Mouse (Mus musculus): ENCODE results near the gene Bach2. TPM values are rescaled to one million over a fixed set of nuclear protein-coding genes. Genes with fewer than 3 reads are reported as not detected.

Bach2 gene
- total RNA-seq, 2 experiments from 2014 or later: 1.3 TPM; not detected in 1

GRCm38 (mm10) chr4:32286405-32286804 lies 47.8 kb downstream of the Bach2 start:
- no peak for ATAC-seq (replicated peaks; ENCODE audit: low FRiP score, poor library complexity, severe bottlenecking)

- no peak for ATAC-seq (replicated peaks; ENCODE audit: low FRiP score, poor library complexity, severe bottlenecking)
These were observed 49.6 kb downstream of the Bach2 start for GRCm38 (mm10) chr4:32288036-32288860.

GRCm38 (mm10) chr4:32289845-32290244 lies 51.2 kb downstream of the Bach2 start:
- ATAC-seq (replicated peaks; ENCODE audit: low FRiP score, poor library complexity, severe bottlenecking): no peak

- no peak for ATAC-seq (replicated peaks; ENCODE audit: low FRiP score, poor library complexity, severe bottlenecking)
These were observed 52.8 kb downstream of the Bach2 start for GRCm38 (mm10) chr4:32291406-32291805.

DNA sequence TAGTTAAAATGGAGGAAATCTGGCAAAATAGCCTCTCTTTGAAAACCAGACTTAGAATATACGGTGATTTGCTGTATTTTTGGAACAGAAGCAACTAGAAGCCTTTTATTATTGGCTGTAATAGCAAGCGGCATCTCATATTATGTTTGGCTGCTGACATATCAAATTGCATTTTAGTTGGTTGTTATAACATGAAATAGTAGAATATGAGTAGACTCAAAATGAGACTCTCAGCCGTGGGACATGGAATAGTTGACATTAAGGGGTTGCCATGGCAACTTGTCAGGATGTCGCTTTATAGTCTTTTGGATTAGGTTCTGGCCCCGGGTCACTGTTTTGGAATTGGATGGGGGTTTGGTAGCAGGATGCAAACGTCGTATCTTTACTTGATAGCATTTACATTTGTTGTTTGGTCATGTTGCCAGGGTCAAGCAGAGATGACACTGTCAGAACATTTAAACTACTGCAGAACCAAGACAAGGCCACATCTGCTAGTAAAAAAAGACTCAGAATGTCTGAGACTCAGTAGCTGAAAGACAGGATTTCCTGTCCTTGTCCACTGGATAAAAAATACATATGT lies 55.2 kb downstream of the Bach2 start:
- ATAC-seq (replicated peaks; ENCODE audit: low FRiP score, poor library complexity, severe bottlenecking): no peak

- no peak for ATAC-seq (replicated peaks; ENCODE audit: low FRiP score, poor library complexity, severe bottlenecking)
These were observed 58.6 kb downstream of the Bach2 start for GRCm38 (mm10) chr4:32297071-32297671.

DNA sequence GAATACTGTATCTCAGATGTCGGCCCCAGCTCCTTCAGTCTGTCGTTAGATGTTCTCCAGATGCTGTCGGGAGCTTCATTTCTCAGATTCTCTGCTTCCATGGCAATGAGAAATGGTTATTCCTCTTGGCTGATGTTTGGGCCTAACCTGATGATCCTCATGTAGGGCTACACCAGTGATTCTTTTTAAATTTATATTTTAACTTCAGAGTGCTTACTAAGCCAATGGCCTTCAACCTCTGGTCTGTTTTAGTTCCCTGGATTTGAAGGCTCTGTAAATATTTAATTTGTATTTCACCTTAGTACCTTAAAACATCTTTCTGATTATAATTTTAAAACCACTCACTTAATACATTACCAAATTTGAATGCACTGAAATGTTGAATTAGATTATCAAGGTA lies 60.6 kb downstream of the Bach2 start:
- ATAC-seq (replicated peaks; ENCODE audit: low FRiP score, poor library complexity, severe bottlenecking): no peak

GRCm38 (mm10) chr4:32299970-32300369 lies 61.4 kb downstream of the Bach2 start:
- ATAC-seq (replicated peaks; ENCODE audit: low FRiP score, poor library complexity, severe bottlenecking): no peak

GRCm38 (mm10) chr4:32302668-32303067 lies 64.1 kb downstream of the Bach2 start:
- ATAC-seq (replicated peaks; ENCODE audit: low FRiP score, poor library complexity, severe bottlenecking): no peak

DNA sequence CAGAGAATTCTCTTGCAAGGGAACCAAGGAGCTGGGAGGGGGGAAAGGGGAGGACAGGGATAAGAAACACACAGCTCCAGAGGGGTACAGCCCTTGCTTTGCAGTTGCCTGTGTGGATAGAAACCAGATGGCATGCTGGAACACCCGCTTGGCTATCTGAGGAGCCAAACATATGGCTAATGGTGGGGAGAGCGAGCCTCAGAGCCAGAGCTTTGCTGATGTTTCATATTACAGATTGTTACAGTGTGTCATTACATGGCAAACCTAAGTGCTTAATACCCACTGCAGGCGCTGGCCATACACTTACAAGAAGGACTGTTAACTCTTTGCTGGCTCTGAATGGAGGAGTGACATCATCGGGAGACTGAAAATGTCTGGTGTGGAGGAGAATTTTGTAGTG lies 64.5 kb downstream of the Bach2 start:
- no peak for ATAC-seq (replicated peaks; ENCODE audit: low FRiP score, poor library complexity, severe bottlenecking)

GRCm38 (mm10) chr4:32303674-32304073 lies 65.1 kb downstream of the Bach2 start:
- no peak for ATAC-seq (replicated peaks; ENCODE audit: low FRiP score, poor library complexity, severe bottlenecking)

DNA sequence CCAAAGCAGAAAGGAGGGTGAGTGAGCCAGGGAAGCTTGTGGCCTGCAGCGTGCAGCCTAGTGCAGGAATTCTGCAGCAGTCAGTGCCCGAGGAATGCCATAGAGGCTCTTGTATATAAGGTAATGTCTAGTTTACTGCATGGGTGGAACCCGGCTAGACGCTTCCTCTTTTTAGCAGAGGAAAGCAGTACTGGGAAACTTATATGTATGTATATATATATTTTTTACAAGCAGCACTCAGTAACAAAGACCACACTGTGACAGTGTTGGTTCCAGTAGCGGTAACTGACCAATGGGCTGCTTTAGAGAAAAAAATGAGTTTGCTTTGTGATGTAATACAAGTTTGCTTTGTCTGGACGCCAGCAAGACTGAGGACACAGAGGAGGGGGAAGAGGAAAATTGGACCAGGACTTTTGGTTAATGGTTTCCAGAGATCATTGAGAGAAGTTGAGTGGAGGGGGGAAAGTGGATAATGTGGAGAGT lies 65.7 kb downstream of the Bach2 start:
- ATAC-seq (replicated peaks; ENCODE audit: low FRiP score, poor library complexity, severe bottlenecking): no peak

DNA sequence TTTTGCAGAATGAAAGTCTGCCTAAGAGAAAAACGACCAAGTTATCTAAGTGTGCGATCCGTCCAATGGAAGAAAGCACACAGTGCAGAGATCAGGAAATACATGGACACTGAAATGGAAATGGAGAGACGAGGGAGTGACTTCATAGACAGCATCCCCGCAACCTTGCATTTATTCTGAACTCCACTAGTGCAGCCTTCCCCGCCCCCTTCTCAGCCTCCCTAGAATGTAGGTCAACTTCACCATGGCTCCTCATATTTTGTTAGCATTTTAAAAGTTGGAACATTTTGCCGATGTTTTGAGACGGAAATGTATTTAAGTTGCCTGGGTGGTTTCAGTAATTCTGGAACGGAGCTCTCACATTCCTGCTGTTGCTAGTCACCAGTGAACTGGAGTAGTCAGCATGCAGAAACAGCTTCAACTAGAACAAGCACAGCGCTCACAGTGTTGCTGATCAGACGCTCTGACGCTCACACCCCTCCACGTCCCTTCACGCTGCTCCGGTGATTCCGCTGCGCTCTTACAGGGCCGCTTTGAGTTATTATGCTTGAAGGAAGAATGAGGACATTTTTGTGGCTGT lies 66.5 kb downstream of the Bach2 start:
- no peak for ATAC-seq (replicated peaks; ENCODE audit: low FRiP score, poor library complexity, severe bottlenecking)

DNA sequence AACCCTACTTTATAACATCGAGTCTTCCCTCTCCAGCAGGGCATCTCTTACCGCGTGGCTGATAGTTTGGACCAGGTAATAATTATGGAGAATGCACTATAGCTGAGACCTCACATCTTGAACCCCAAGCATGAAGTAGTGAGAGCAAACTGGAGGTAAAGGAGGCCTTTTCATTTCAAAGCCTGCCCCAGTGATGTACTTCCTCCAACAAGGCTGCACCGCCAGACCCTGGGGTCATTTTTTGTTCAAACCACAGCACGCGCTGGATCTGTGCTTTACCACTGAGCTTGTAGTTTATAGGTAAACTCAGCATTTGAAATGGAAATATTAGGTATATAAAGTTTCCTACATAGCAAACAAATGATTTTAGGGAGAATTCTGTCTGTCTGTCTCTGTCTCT lies 67.1 kb downstream of the Bach2 start:
- ATAC-seq (replicated peaks; ENCODE audit: low FRiP score, poor library complexity, severe bottlenecking): no peak

DNA sequence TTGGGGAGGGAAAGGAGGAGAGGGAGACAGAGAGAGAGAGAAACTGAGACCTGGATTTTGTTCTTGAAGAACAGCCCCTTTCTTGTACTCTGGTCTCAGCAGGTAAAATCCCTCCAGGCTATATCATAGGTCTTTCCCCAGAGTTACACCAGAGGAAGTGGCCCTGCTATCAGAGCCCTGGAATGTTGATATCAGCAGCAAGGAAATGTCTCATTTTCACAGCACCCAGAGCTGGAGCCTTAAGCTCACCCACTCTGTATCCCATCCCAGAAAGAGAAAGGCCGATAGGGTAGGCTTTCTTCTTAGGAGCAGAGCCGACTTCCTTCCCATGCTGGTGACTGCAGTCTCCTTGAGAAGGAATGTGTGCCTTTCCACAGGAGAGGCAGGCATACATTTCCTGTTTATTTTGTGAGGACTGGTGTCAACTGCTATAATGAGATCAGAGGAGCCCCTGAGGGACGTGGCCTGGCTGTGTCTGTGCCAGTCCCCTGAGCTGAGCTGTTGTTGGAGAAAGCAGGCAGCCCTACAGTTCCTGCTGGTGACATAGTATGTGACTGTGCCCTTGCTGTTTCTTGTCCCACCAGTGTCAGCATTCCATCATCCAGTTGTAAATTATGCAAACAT lies 67.7 kb downstream of the Bach2 start:
- no peak for ATAC-seq (replicated peaks; ENCODE audit: low FRiP score, poor library complexity, severe bottlenecking)

DNA sequence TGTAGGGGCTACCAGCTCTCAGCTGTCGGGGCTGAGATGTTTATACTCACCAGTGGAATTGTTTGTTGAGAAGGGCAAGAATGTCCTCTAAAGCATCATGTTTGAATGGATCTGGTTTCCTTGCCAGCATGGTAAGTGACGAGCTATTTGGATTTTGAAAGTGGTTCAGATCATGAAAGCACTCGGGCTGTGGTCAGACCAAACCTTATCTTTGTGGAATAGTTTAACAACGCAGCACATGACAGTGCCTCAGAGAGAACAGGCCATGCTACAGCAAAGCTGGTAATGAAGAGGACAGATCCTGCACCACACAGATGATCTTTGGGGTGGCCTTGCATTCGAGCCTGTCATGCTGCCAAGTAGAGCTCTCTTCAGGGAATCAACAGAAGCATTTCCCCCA lies 68.6 kb downstream of the Bach2 start:
- no peak for ATAC-seq (replicated peaks; ENCODE audit: low FRiP score, poor library complexity, severe bottlenecking)

DNA sequence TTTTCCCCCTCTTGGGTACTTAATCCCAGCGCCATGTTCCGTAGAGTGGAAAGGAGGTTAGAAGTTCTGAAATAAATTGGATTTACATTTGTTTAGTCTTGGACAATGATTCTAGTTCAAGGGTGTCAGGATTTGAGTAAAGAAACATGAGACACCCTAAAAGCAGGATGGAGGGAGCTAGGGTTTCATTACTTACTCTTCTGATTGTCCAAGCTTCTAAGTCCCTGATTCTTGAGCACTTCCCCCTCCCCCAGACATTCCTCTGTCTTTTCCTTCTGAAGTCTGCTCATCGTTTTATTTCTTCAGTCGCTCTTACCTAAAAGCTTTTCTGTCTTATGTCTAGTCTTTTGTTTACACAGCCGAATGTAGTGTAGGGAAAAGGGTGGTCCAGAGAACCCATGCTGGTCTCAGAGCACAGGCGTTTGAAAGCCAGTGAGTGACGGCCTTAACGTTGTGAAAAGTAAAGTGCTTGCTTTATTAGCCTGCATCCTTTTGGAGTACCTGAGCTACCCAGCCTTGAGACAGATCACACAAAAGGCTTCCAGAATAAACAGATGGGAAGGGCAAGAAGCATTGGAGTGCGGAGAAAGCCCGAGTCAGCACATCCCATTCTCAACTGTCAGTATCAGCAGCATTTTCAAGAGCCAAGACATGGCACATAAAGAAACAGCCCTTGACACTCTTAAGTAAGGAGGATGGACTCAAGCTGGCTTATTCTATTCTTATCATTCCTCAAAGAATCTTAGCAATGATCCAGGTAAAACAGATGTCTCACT lies 73.8 kb downstream of the Bach2 start:
- no peak for ATAC-seq (replicated peaks; ENCODE audit: low FRiP score, poor library complexity, severe bottlenecking)

DNA sequence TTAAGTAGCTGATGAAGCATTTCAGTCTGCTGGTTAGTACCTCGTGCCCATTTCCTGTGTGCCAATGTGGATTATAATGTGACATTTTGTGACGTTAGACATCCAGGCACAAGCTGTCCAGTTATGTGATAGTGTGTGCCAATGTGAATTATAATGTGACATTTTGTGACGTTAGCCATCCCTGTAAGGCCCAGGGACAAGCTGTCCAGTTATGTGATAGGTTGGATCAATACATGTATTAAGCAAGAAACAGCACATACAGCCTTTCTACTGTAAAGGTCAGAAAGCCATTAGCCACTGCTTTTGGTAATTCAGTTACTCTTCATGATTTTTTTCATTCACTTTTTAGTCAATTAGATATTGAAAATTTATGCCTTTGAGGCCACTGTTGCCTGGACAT lies 76.3 kb downstream of the Bach2 start:
- ATAC-seq (replicated peaks; ENCODE audit: low FRiP score, poor library complexity, severe bottlenecking): no peak

GRCm38 (mm10) chr4:32318608-32319007 lies 80.0 kb downstream of the Bach2 start:
- ATAC-seq (replicated peaks; ENCODE audit: low FRiP score, poor library complexity, severe bottlenecking): no peak

- no peak for ATAC-seq (replicated peaks; ENCODE audit: low FRiP score, poor library complexity, severe bottlenecking)
These were observed 80.7 kb downstream of the Bach2 start for GRCm38 (mm10) chr4:32319327-32319726.
